Mouse (Mus musculus) embryonic facial prominence, embryonic 14.5 days (tissue): ENCODE results near the gene Scrt2. TPM values are rescaled to one million over a fixed set of nuclear protein-coding genes. Genes with fewer than 3 reads are reported as not detected.

Experiments used
- ATAC-seq: fragments of 200-750 bp; cut with Nextera tagmentation; 2 replicates; pipeline ENCODE4 v1.8.0; 2017; ENCODE audit warnings: low read depth, moderate number of reproducible peaks, moderate TSS enrichment
- DNase-seq: peaks from one replicate; pipeline ENCODE4 v3.0.0-alpha.2; 2015; ENCODE audit warnings: low spot score
- H3K27ac ChIP-seq: fragments of 300-500 bp; sonication (generic); replicated peaks from 2 replicates; pipeline ENCODE4 v1.5.1; 2014; ENCODE audit warnings: low read depth, mild to moderate bottlenecking, low read length, moderate library complexity
- H3K27me3 ChIP-seq: fragments of 300-500 bp; sonication (generic); replicated peaks from 2 replicates; pipeline ENCODE4 v1.6.1; 2014; ENCODE audit warnings: low read length; ENCODE audit not compliant: control insufficient read depth, insufficient read depth
- H3K36me3 ChIP-seq: fragments of 300-500 bp; sonication (generic); 2 replicates; pipeline ENCODE4 v1.6.1; 2014; ENCODE audit warnings: low read length, mixed read lengths; ENCODE audit not compliant: control insufficient read depth, insufficient read depth
- H3K4me1 ChIP-seq: fragments of 300-500 bp; sonication (generic); 2 replicates; pipeline ENCODE4 v1.6.1; 2014; ENCODE audit warnings: antibody characterized with exemption, low read length; ENCODE audit not compliant: control insufficient read depth, insufficient read depth
- H3K4me2 ChIP-seq: fragments of 300-500 bp; sonication (generic); 2 replicates; pipeline ENCODE4 v1.6.1; 2014; ENCODE audit warnings: low read depth, mild to moderate bottlenecking, low read length, moderate library complexity, mixed read lengths
- H3K4me3 ChIP-seq: fragments of 300-500 bp; sonication (generic); 2 replicates; pipeline ENCODE4 v1.5.1; 2014; ENCODE audit warnings: low read depth, mild to moderate bottlenecking, low read length
- H3K9ac ChIP-seq: fragments of 300-500 bp; sonication (generic); 2 replicates; pipeline ENCODE4 v1.6.1; 2014; ENCODE audit warnings: low read depth, mild to moderate bottlenecking, low read length, moderate library complexity, mixed read lengths
- H3K9me3 ChIP-seq: fragments of 300-500 bp; sonication (generic); 2 replicates; pipeline ENCODE4 v1.6.1; 2016; ENCODE audit warnings: low read length; ENCODE audit not compliant: control insufficient read depth
- WGBS: fragments of 180-500 bp; shearing (Covaris S2); extraction: QIAGEN DNeasy Blood & Tissue Kit; methylation state at CpG from one replicate; pipeline ENCODE4 v1.1.7; 2014; 5-methylcytosine and 5-hydroxymethylcytosine counted together
- polyA plus RNA-seq: library from polyadenylated mRNA; unstranded; fragments of >200 nt; fragmentation: Nextera tagmentation; extraction: Ambion mirVana; gene quantifications from 2 replicates; pipeline ENCODE4 v1.2.1, GENCODE M21; 2014

The Scrt2 gene
- polyA plus RNA-seq, 1 experiment from 2014 or later, result 0.29 TPM

DNA sequence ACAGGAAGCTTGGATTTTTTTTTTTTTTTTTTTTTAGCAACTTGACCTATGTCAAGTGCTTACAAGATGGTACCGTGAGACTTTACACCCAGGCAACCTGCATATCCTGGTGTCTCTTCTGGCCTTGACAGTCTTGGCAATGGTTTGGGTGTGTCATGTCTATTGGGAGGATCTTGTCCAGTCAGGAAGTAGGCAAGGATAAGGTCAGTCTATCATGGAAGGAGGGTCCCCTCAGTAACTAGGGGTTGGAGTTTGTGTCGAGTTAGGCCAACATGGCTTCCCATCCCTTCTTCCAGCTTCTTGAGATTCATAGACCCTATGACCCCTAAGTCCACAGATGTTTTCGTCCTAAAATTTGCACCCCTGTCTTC, 24.9 kb downstream of the Scrt2 start:
- no peaks in the 10 kb centered on the region for H3K36me3 ChIP-seq
- DNase-seq, result no peak
- ATAC-seq, result no peak
- no peaks in the 10 kb centered on the region for H3K9me3 ChIP-seq
- no peaks in the 10 kb centered on the region; the same call in 1 of the 2 replicates for H3K4me1 ChIP-seq
- peak overlapping the region; percentile 71 for H3K4me3 ChIP-seq
- 72% methylated on average over 3 of the region's 3 CpGs for WGBS
- H3K27ac ChIP-seq, result no peak overlapping the region
- H3K9ac ChIP-seq, result no peak overlapping the region
- peak overlapping the region; percentile 89 for H3K4me2 ChIP-seq
- no peaks in the 10 kb centered on the region for H3K27me3 ChIP-seq

DNA sequence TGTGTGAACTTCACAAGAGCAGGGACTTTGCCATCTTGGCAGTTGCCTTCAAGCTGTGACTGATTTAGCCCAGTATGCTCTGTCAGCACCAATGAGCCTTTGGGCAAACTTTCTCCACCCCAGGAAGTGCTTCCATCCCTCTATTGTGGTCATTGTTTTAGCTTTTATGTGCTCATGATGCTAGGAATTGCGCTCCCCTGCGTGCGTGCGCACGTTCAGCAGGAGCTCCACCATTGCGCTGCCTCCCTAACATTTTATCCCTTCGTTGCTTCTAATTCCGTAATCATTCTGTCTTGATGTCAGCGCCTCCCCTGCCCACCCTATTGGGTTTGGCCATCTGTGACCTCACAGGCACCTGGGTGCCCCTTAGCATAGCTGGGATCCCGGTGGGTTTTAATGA, 25.3 kb downstream of the Scrt2 start:
- Histone ChIP-seq H3K4me1 (no peaks in the 10 kb centered on the region; the same call in 1 of the 2 replicates), H3K27me3 (no peaks in the 10 kb centered on the region), H3K9ac (no peak overlapping the region), H3K27ac (no peak overlapping the region), H3K9me3 (no peaks in the 10 kb centered on the region), H3K36me3 (no peaks in the 10 kb centered on the region), H3K4me3 (no peak overlapping the region), H3K4me2 (peak overlapping the region; percentile 89; the same call in 1 of the 2 replicates)
- no peak for ATAC-seq
- 92% methylated on average over 10 of the region's 10 CpGs for WGBS
- no peak for DNase-seq

DNA sequence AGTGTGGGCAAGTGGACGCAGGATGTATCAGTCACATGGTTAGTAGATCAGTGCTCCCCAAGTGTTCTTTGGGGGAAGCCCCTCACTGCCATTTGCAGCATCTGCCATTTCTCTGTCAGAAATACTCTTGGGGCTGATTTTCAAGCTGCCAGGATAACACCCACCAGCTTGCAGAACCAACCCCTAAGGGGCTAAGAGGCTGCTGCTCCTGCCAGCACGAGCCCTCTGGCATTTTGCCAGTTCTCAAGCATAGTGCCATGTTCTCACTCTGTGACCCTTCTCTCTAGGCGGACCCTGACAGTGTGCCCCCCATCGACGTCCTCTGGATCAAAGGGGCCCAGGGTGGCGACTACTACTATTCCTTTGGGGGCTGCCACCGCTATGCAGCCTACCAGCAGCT, 27.4 kb downstream of the Scrt2 start:
- WGBS, result 66% methylated on average over 7 of the region's 7 CpGs
- Histone ChIP-seq H3K9ac (no peak overlapping the region), H3K9me3 (no peaks in the 10 kb centered on the region), H3K27ac (no peak overlapping the region), H3K4me3 (no peak overlapping the region), H3K4me2 (no peak overlapping the region), H3K36me3 (no peaks in the 10 kb centered on the region), H3K27me3 (no peaks in the 10 kb centered on the region), H3K4me1 (no peaks in the 10 kb centered on the region; the same call in 1 of the 2 replicates)
- no peak for DNase-seq
- ATAC-seq, result no peak

DNA sequence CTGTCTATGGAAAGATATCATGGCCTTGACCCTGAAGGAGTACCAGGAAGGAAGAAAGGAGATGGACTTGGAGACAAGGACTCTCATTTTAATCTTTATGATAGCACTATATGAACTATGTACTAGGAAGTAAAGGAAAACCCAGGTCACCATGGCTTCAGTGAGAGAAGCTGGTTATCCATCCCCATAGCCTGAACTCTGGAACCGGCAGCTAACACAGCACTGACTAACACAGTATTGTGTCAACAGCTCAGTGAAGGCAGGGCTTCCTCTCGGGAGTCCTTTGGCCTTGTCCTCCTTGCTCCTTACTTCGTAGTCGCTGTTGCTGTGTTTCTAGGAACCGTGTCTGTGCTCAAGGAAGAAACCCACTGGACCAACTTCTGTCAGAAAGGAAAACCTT, 28.1 kb downstream of the Scrt2 start:
- no peak for ATAC-seq
- no peaks in the 10 kb centered on the region for H3K9me3 ChIP-seq
- WGBS, result 77% methylated on average over 5 of the region's 5 CpGs
- no peak overlapping the region for H3K4me2 ChIP-seq
- no peak overlapping the region for H3K4me3 ChIP-seq
- no peak overlapping the region for H3K27ac ChIP-seq
- no peak for DNase-seq
- no peak overlapping the region for H3K9ac ChIP-seq
- no peaks in the 10 kb centered on the region for H3K36me3 ChIP-seq
- H3K4me1 ChIP-seq, result peaks cover 4% of the 10 kb centered on the region
- H3K27me3 ChIP-seq, result no peaks in the 10 kb centered on the region

DNA sequence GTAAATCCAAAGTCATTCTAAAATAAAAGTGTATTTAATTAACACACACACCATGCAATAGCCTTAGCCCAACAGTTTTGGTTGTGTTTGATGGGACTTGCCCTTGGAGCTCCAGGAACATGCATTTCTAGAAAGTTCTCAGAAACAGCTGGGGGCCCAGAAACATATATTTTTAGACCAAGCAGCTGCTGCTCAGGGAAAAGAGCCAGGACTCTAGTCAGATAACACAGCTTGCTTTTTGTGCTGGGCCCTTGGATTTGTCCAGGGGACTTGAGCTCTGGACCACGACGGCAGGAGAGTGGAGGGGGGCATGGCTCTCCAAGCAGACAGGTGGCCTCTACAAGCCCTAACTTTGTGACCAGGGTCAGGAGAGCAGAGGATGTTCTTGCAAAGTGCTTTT, 30.0 kb downstream of the Scrt2 start:
- no peak for DNase-seq
- Histone ChIP-seq H3K27me3 (no peaks in the 10 kb centered on the region), H3K36me3 (no peaks in the 10 kb centered on the region), H3K9me3 (no peaks in the 10 kb centered on the region), H3K4me1 (peaks cover 10% of the 10 kb centered on the region; the same call in 1 of the 2 replicates), H3K9ac (no peak overlapping the region), H3K4me2 (no peak overlapping the region), H3K4me3 (no peak overlapping the region), H3K27ac (no peak overlapping the region)
- WGBS, result 64% methylated on average over 2 of the region's 2 CpGs
- no peak for ATAC-seq

DNA sequence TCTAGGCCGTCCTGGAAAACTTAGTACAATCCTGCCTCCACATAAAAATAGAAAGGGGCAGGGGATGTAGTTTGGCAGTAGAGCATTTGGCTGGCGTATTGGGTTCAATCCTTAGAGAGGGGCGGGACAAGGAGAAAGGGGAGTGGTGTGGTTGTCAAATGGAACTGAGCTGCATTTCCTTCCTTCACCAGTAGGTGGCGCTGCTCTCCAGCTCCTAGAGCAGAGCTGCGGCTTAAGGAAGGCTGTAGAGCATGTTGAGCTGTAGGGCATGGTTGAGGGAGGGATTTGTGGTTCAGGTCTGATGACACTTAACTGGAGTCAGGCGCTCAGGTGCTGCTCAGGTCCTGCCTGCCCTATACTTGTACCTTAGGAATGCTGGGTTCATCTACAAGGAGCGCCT, 30.6 kb downstream of the Scrt2 start:
- no peak overlapping the region for H3K4me2 ChIP-seq
- H3K36me3 ChIP-seq, result no peaks in the 10 kb centered on the region
- 0 out of 2 replicates have a peak overlapping the region, but pooled peaks have one; percentile 25 for H3K9ac ChIP-seq
- H3K4me3 ChIP-seq, result no peak overlapping the region
- no peaks in the 10 kb centered on the region for H3K27me3 ChIP-seq
- ATAC-seq, result peak; percentile 89
- peak; percentile 92 for DNase-seq
- WGBS, result 6% methylated on average over 7 of the region's 7 CpGs
- peaks cover 10% of the 10 kb centered on the region; the same call in 1 of the 2 replicates for H3K4me1 ChIP-seq
- no peaks in the 10 kb centered on the region for H3K9me3 ChIP-seq
- no peak overlapping the region for H3K27ac ChIP-seq

DNA sequence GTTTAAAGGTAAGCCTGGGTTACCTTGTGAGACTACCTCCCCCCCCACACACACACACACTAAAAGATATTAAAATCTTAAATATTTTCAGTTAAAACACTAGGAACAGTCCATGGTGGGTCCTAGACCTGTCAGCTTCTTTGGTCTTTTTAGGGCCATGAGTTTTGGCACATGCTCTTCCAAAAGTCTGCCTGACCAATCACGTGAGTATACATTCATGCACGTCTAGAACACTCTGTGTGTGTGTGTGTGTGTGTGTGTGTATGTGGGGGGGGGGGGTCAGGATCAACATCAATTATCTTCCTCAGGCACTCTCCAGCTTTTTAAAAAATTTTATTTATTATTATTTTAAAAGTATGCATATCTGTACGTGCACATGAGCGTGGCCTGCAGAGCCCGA, 31.2 kb downstream of the Scrt2 start:
- 81% methylated on average over 5 of the region's 5 CpGs for WGBS
- Histone ChIP-seq H3K27me3 (no peaks in the 10 kb centered on the region), H3K4me3 (no peak overlapping the region), H3K9me3 (no peaks in the 10 kb centered on the region), H3K9ac (no peak overlapping the region), H3K4me2 (no peak overlapping the region), H3K4me1 (peaks cover 10% of the 10 kb centered on the region; the same call in 1 of the 2 replicates), H3K27ac (no peak overlapping the region), H3K36me3 (no peaks in the 10 kb centered on the region)
- ATAC-seq, result no peak
- DNase-seq, result no peak

DNA sequence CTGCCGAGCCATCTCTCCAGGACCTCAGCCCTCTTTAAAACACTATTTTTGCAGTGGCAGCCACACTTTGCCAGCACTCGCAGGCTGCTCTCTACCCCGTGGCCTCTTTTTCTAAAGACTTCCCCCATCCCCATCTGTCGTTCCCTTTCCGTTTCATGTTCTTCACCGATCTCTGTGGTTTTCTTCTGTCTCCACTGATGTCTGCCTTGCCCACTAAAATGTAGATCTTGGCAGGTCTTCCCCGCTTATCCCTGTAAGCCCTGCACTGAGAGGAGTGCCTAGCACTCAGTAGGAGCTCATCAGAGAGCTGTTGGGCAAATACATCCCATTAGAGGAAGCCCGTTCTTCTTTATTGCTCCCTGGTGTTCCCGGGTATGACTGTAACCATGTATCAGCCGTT, 31.6 kb downstream of the Scrt2 start:
- DNase-seq (no peak), ATAC-seq (no peak)
- Histone ChIP-seq H3K27me3 (no peaks in the 10 kb centered on the region), H3K4me3 (no peak overlapping the region), H3K4me2 (no peak overlapping the region), H3K36me3 (no peaks in the 10 kb centered on the region), H3K4me1 (peaks cover 10% of the 10 kb centered on the region; the same call in 1 of the 2 replicates), H3K9me3 (no peaks in the 10 kb centered on the region), H3K27ac (no peak overlapping the region), H3K9ac (no peak overlapping the region)
- 48% methylated on average over 10 of the region's 10 CpGs for WGBS
